Mouse (Mus musculus) G1E (cell line): ENCODE measurements around the gene Sv2a. TPM values are rescaled to one million over a fixed set of nuclear protein-coding genes. Genes with fewer than 3 reads are reported as not detected.
A peak's percentile ranks its signal among the peaks of the same experiment; 100 is the strongest.
"Not testable (repeated sequence)": the region's sequence is repeated elsewhere in the genome, so short reads cannot be mapped to it uniquely, and the experiment has no call there.

Experiments used
- ATAC-seq: 2 replicates; pipeline ENCODE4 v1.8.0; 2016; ENCODE audit warnings: mild to moderate bottlenecking; ENCODE audit not compliant: insufficient number of reproducible peaks, poor library complexity, low FRiP score, severe bottlenecking; ENCODE audit errors: extremely low read depth
- DNase-seq: peaks from one replicate; pipeline ENCODE4 v3.0.0; 2012; ENCODE audit warnings: low spot score
- H3K27me3 ChIP-seq: 2 replicates; pipeline ENCODE4 v1.6.1; 2012; ENCODE audit warnings: mild to moderate bottlenecking, low read length, inconsistent platforms; ENCODE audit not compliant: insufficient read depth
- H3K36me3 ChIP-seq: replicated peaks from 2 replicates; pipeline ENCODE3; 2012; ENCODE audit warnings: mild to moderate bottlenecking, inconsistent platforms
- H3K4me1 ChIP-seq: 2 replicates; pipeline ENCODE4 v1.6.1; 2012; ENCODE audit warnings: low read depth, low read length, inconsistent platforms, mixed read lengths; ENCODE audit not compliant: insufficient read depth
- H3K4me3 ChIP-seq: 2 replicates; pipeline ENCODE4 v1.5.1; 2012; ENCODE audit warnings: low read depth, mild to moderate bottlenecking, inconsistent platforms, low read length, moderate library complexity, mixed read lengths
- H3K9me3 ChIP-seq: replicated peaks from 2 replicates; pipeline ENCODE4 v1.6.1; 2012; ENCODE audit warnings: inconsistent platforms
- CTCF ChIP-seq: IDR thresholded peaks from 2 replicates; pipeline ENCODE4 v1.5.1; 2012; ENCODE audit warnings: low read depth, low read length, inconsistent platforms, mixed read lengths
- GATA1 ChIP-seq: IDR thresholded peaks from 2 replicates; pipeline ENCODE4 v1.6.1; 2012; ENCODE audit warnings: borderline replicate concordance, low read length, inconsistent platforms, mixed read lengths
- GATA2 ChIP-seq: IDR thresholded peaks from 2 replicates; pipeline ENCODE4 v1.6.1; 2012; ENCODE audit warnings: low read depth, low read length, inconsistent platforms, borderline replicate concordance
- POLR2AphosphoS5 ChIP-seq: IDR thresholded peaks from 2 replicates; pipeline ENCODE4 v1.6.1; 2012; ENCODE audit warnings: low read depth, low read length, inconsistent platforms; ENCODE audit not compliant: insufficient replicate concordance
- TAL1 ChIP-seq: conservative IDR thresholded peaks from 2 replicates; pipeline ENCODE4 v1.6.1; 2012; ENCODE audit warnings: low read depth, low read length, inconsistent platforms, mixed read lengths
- polyA plus RNA-seq: library from polyadenylated mRNA; stranded (reverse); fragments of >175 nt; gene quantifications from 2 replicates; pipeline ENCODE4 v1.2.3, GENCODE M21; 2012
- total RNA-seq, 2 experiments: library from RNA; stranded (forward) in 1 of 2; stranded (reverse) in 1 of 2; fragments of 200-1000 nt in 1 of 2; fragments of >200 nt in 1 of 2; fragmentation: Nextera tagmentation in 1 of 2; gene quantifications; 2 replicates each; pipeline ENCODE4 v1.2.3; 2014 to 2017

Sv2a gene
- total and polyA plus RNA-seq, 3 experiments = 0.07 to 0.45 (median 0.11) TPM

GRCm38 (mm10) chr3:96237335-96237903 is 56.5 kb downstream of the Sv2a start:
- Histone ChIP-seq H3K4me1 (peaks cover 22% of the 10 kb centered on the region), H3K9me3 (no peaks in the 10 kb centered on the region), H3K36me3 (no peaks in the 10 kb centered on the region), H3K4me3 (peak overlapping the region; percentile 67), H3K27me3 (no peaks in the 10 kb centered on the region)
- DNase-seq = no peak
- peak; percentile 70; the same call in 1 of the 2 replicates for TF ChIP-seq POLR2AphosphoS5
- TF ChIP-seq CTCF = no peak
- ATAC-seq = no peak

DNA sequence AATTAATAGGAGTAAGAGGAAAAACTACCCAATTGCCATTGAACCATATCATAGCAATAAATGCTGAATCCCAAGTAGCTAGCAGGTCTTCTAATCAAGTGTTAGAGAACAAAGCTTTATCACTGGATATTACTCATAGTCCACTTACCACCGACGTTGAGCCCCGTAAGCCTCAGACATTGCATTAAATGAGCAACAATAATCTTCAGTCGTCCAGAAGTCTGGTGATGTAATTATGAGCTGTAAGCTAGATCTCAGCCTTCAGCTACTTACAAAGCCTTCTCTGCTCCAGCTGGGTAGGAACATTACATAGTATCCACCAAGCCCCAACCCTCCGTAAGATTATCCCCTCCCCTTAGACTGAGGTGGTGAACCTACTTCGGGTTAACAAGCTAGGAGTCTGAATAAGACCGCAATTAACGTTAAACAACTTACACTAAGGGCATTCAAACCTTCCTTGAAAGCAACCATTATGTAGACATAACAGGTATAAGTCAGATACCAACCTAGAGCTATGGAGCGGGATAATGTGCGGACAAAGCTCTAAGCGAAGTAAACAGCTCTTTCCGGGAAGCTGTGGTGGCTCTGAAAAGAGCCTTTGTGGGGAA is 57.1 kb downstream of the Sv2a start:
- TF ChIP-seq GATA2 (no peak), GATA1 (no peak), TAL1 (no peak), CTCF (no peak), POLR2AphosphoS5 (peak; percentile 85; the same call in 1 of the 2 replicates)
- Histone ChIP-seq H3K27me3 (no peaks in the 10 kb centered on the region), H3K9me3 (no peaks in the 10 kb centered on the region), H3K36me3 (no peaks in the 10 kb centered on the region), H3K4me1 (peaks cover 23% of the 10 kb centered on the region), H3K4me3 (peak overlapping the region; percentile 67)
- ATAC-seq = no peak
- DNase-seq = no peak

GRCm38 (mm10) chr3:96238954-96239793 is 58.2 kb downstream of the Sv2a start, which contains the start of gene Hist2h3c2:
Gene Hist2h3c2, minus strand, starts transcription at chr3:96239127.
- H3K4me1 ChIP-seq = peaks cover 29% of the 10 kb centered on the region
- DNase-seq, H3K27me3 ChIP-seq, H3K9me3 ChIP-seq, H3K36me3 ChIP-seq: not testable (repeated sequence)
- ATAC-seq = peak; percentile 77
- TF ChIP-seq POLR2AphosphoS5 = peak; percentile 81; the same call in 1 of the 2 replicates
- H3K4me3 ChIP-seq = peak within 1 kb of the TSS; percentile 67

- peaks cover 38% of the 10 kb centered on the region for H3K4me1 ChIP-seq
- peak; percentile 74 for ATAC-seq
Observed at GRCm38 (mm10) chr3:96239949-96240798, 59.2 kb downstream of the Sv2a start, which contains the start of gene Hist2h2aa2. Gene Hist2h2aa2, minus strand, starts transcription at chr3:96240276.

DNA sequence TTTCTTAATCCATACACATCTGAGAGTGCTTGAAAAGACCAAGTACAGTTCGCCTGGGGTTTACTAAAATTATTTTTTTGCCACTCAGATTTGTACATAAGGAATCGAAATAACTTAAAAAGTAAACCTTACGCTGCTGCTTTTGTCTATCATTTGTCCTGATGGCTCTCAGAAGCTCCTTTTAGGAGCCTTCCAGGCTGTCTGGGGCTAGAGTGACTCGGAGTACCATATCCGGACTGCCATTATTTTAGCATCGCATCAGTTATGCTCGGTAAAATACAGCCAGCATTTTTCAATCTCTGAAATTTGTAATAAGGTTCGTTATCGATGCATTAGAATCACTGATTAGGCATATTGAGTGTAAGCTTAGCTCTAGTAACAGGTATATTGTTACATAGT is 59.8 kb downstream of the Sv2a start:
- no peaks in the 10 kb centered on the region for H3K9me3 ChIP-seq
- no peaks in the 10 kb centered on the region for H3K36me3 ChIP-seq
- peaks cover 38% of the 10 kb centered on the region for H3K4me1 ChIP-seq
- H3K27me3 ChIP-seq = no peaks in the 10 kb centered on the region
- DNase-seq = no peak
- no peak overlapping the region for H3K4me3 ChIP-seq
- TF ChIP-seq POLR2AphosphoS5 = no peak
- TF ChIP-seq GATA2 = no peak
- no peak for TF ChIP-seq GATA1
- TF ChIP-seq TAL1 = no peak
- TF ChIP-seq CTCF = no peak
- no peak for ATAC-seq

More at GRCm38 (mm10) chr3:96239949-96240798, 59.2 kb downstream of the Sv2a start, which contains the start of gene Hist2h2aa2:
- DNase-seq, H3K36me3 ChIP-seq, H3K27me3 ChIP-seq, H3K9me3 ChIP-seq: not testable (repeated sequence)
- peak within 1 kb of the TSS; percentile 67 for H3K4me3 ChIP-seq

DNA sequence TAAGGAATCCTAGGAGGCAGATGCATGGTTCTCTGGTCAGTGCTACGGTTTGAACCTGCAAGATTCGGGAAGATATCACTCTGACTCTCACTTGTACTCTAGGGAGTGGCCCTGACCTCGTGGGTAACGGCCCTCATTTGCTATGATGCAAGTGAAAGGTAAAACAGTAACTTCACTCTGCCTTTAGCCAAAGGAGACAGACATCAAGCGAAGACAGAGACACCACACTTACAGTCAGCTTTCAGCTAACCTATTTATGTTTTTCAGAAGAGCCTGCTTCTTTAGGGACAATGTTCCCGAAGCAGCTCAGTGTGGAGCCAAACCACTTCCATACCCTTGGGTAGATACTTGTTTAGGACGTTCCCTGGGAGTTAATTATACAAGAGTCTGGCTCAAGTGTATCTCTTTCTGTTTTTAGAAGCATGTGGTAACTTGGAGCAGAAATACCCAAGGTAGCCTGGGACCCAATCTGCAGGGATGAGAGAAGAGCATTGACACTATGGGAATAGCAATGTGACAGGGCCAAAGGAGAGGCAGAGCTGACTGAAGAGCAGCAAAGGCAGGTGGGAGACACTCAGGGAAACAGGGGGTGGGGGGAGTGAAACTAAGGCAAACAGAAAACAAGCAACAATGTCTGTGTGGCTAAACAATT is 63.1 kb downstream of the Sv2a start:
- ATAC-seq = no peak
- no peak for DNase-seq
- no peaks in the 10 kb centered on the region for H3K27me3 ChIP-seq
- H3K4me1 ChIP-seq = peaks cover 31% of the 10 kb centered on the region
- no peaks in the 10 kb centered on the region for H3K9me3 ChIP-seq
- H3K36me3 ChIP-seq = no peaks in the 10 kb centered on the region
- no peak for TF ChIP-seq POLR2AphosphoS5
- TF ChIP-seq GATA2 = no peak
- TF ChIP-seq GATA1 = no peak
- no peak overlapping the region; the same call in 1 of the 2 replicates for H3K4me3 ChIP-seq

Other genes starting within 250 kb of the Sv2a start
- 9.7 and 23.3 TPM in 2 replicates for gene Plekho1, start 185.2 kb upstream of the Sv2a start, total RNA-seq (2014; fragmentation: Nextera tagmentation)
- 4.2 and 5.7 TPM in 2 replicates for gene Plekho1, start 185.2 kb upstream of the Sv2a start, total RNA-seq (2017)
- 10.9 and 14.1 TPM in 2 replicates for gene Plekho1, start 185.2 kb upstream of the Sv2a start, polyA plus RNA-seq
- 19.8 and 28.7 TPM in 2 replicates for gene Vps45, start 122.7 kb upstream of the Sv2a start, total RNA-seq (2014; fragmentation: Nextera tagmentation)
- gene Vps45, start 122.7 kb upstream of the Sv2a start, total RNA-seq (2017) = 16.1 and 21.4 TPM in 2 replicates
- gene Vps45, start 122.7 kb upstream of the Sv2a start, polyA plus RNA-seq = 6.1 and 6.7 TPM in 2 replicates
- 10.1 and 17.4 TPM in 2 replicates for gene Otud7b, start 76.6 kb upstream of the Sv2a start, total RNA-seq (2014; fragmentation: Nextera tagmentation)
- 21.7 and 22.1 TPM in 2 replicates for gene Otud7b, start 76.6 kb upstream of the Sv2a start, total RNA-seq (2017)
- gene Otud7b, start 76.6 kb upstream of the Sv2a start, polyA plus RNA-seq = 11.3 and 11.8 TPM in 2 replicates
- gene Mtmr11, start 19.1 kb upstream of the Sv2a start, total RNA-seq (2014; fragmentation: Nextera tagmentation) = 5.7 TPM in 1 of 2 replicates, not detected in the other
- gene Mtmr11, start 19.1 kb upstream of the Sv2a start, total RNA-seq (2017) = 2.7 and 3.5 TPM in 2 replicates
- gene Mtmr11, start 19.1 kb upstream of the Sv2a start, polyA plus RNA-seq = not detected in 2 replicates
- 138 and 179 TPM in 2 replicates for gene Sf3b4, start 8.8 kb upstream of the Sv2a start, total RNA-seq (2014; fragmentation: Nextera tagmentation)
- 24.8 and 29.3 TPM in 2 replicates for gene Sf3b4, start 8.8 kb upstream of the Sv2a start, total RNA-seq (2017)
- 724 and 955 TPM in 2 replicates for gene Sf3b4, start 8.8 kb upstream of the Sv2a start, polyA plus RNA-seq
- 19.6 and 19.8 TPM in 2 replicates for gene Bola1, start 38.6 kb downstream of the Sv2a start, total RNA-seq (2014; fragmentation: Nextera tagmentation)
- gene Bola1, start 38.6 kb downstream of the Sv2a start, total RNA-seq (2017) = 48.2 and 60.6 TPM in 2 replicates
- 115 and 144 TPM in 2 replicates for gene Bola1, start 38.6 kb downstream of the Sv2a start, polyA plus RNA-seq
- gene Hist2h2ab, start 38.7 kb downstream of the Sv2a start, total RNA-seq (2014; fragmentation: Nextera tagmentation) = 38.7 and 50.5 TPM in 2 replicates
- gene Hist2h2ab, start 38.7 kb downstream of the Sv2a start, total RNA-seq (2017) = 435 and 467 TPM in 2 replicates
- 0.14 and 1.2 TPM in 2 replicates for gene Hist2h2ab, start 38.7 kb downstream of the Sv2a start, polyA plus RNA-seq
- 34.2 and 45.7 TPM in 2 replicates for gene Hist2h2ac, start 39.7 kb downstream of the Sv2a start, total RNA-seq (2014; fragmentation: Nextera tagmentation)
- 928 and 1,027 TPM in 2 replicates for gene Hist2h2ac, start 39.7 kb downstream of the Sv2a start, total RNA-seq (2017)
- gene Hist2h2ac, start 39.7 kb downstream of the Sv2a start, polyA plus RNA-seq = 2.6 and 10.9 TPM in 2 replicates
- 2.7 and 4.9 TPM in 2 replicates for gene Hist2h2be, start 40.0 kb downstream of the Sv2a start, total RNA-seq (2014; fragmentation: Nextera tagmentation)
- 2.5 TPM in 2 replicates for gene Hist2h2be, start 40.0 kb downstream of the Sv2a start, total RNA-seq (2017)
- gene Hist2h2be, start 40.0 kb downstream of the Sv2a start, polyA plus RNA-seq = 0.24 and 0.33 TPM in 2 replicates
- gene Hist2h3c2, start 58.0 kb downstream of the Sv2a start, total RNA-seq (2014; fragmentation: Nextera tagmentation) = 847 and 1,420 TPM in 2 replicates
- gene Hist2h3c2, start 58.0 kb downstream of the Sv2a start, total RNA-seq (2017) = 558 and 938 TPM in 2 replicates
- 27.5 and 91.2 TPM in 2 replicates for gene Hist2h3c2, start 58.0 kb downstream of the Sv2a start, polyA plus RNA-seq
- 830 and 1,341 TPM in 2 replicates for gene Hist2h2aa2, start 59.1 kb downstream of the Sv2a start, total RNA-seq (2014; fragmentation: Nextera tagmentation)
- 2,156 and 4,637 TPM in 2 replicates for gene Hist2h2aa2, start 59.1 kb downstream of the Sv2a start, total RNA-seq (2017)
- gene Hist2h2aa2, start 59.1 kb downstream of the Sv2a start, polyA plus RNA-seq = 39.6 and 169 TPM in 2 replicates
- gene Hist2h2aa1, start 64.3 kb downstream of the Sv2a start, total RNA-seq (2014; fragmentation: Nextera tagmentation) = 124 and 563 TPM in 2 replicates
- 3,915 and 5,191 TPM in 2 replicates for gene Hist2h2aa1, start 64.3 kb downstream of the Sv2a start, total RNA-seq (2017)
- gene Hist2h2aa1, start 64.3 kb downstream of the Sv2a start, polyA plus RNA-seq = 0.79 and 7.3 TPM in 2 replicates
- gene Hist2h3c1, start 65.5 kb downstream of the Sv2a start, total RNA-seq (2014; fragmentation: Nextera tagmentation) = 21.7 and 42.6 TPM in 2 replicates
- 9.1 and 9.9 TPM in 2 replicates for gene Hist2h3c1, start 65.5 kb downstream of the Sv2a start, total RNA-seq (2017)
- gene Hist2h3c1, start 65.5 kb downstream of the Sv2a start, polyA plus RNA-seq = not detected in 2 replicates
- 490 and 543 TPM in 2 replicates for gene Hist2h4, start 82.2 kb downstream of the Sv2a start, total RNA-seq (2014; fragmentation: Nextera tagmentation)
- gene Hist2h4, start 82.2 kb downstream of the Sv2a start, total RNA-seq (2017) = 66.6 and 93.8 TPM in 2 replicates
- 1.8 and 9.3 TPM in 2 replicates for gene Hist2h4, start 82.2 kb downstream of the Sv2a start, polyA plus RNA-seq
- gene Hist2h3b, start 87.5 kb downstream of the Sv2a start, total RNA-seq (2014; fragmentation: Nextera tagmentation) = 2,573 and 2,582 TPM in 2 replicates
- gene Hist2h3b, start 87.5 kb downstream of the Sv2a start, total RNA-seq (2017) = 465 and 1,341 TPM in 2 replicates
- 16.2 and 95.7 TPM in 2 replicates for gene Hist2h3b, start 87.5 kb downstream of the Sv2a start, polyA plus RNA-seq
- 2,071 and 2,480 TPM in 2 replicates for gene Hist2h2bb, start 88.6 kb downstream of the Sv2a start, total RNA-seq (2014; fragmentation: Nextera tagmentation)
- 8,098 and 8,372 TPM in 2 replicates for gene Hist2h2bb, start 88.6 kb downstream of the Sv2a start, total RNA-seq (2017)
- gene Hist2h2bb, start 88.6 kb downstream of the Sv2a start, polyA plus RNA-seq = 0.29 and 0.75 TPM in 2 replicates
- 0.53 TPM in 1 of 2 replicates, not detected in the other for gene Fcgr1, start 112.8 kb downstream of the Sv2a start, total RNA-seq (2014; fragmentation: Nextera tagmentation)
- gene Fcgr1, start 112.8 kb downstream of the Sv2a start, total RNA-seq (2017) = 0.12 and 0.16 TPM in 2 replicates
- gene Fcgr1, start 112.8 kb downstream of the Sv2a start, polyA plus RNA-seq = not detected in 2 replicates